Mouse (Mus musculus) neutrophil, adult 83 days (primary cell): Measurements from ENCODE around the gene Klhl42. TPM values are rescaled to one million over a fixed set of nuclear protein-coding genes. Genes with fewer than 3 reads are reported as not detected.

Experiments
- total RNA-seq, 2 experiments: library from RNA; stranded (reverse); gene quantifications; one replicate each; pipeline ENCODE4 v1.2.4; 2023

Klhl42 gene
- total RNA-seq: 1 to 10 TPM; 3.9 to 6.2 TPM

DNA sequence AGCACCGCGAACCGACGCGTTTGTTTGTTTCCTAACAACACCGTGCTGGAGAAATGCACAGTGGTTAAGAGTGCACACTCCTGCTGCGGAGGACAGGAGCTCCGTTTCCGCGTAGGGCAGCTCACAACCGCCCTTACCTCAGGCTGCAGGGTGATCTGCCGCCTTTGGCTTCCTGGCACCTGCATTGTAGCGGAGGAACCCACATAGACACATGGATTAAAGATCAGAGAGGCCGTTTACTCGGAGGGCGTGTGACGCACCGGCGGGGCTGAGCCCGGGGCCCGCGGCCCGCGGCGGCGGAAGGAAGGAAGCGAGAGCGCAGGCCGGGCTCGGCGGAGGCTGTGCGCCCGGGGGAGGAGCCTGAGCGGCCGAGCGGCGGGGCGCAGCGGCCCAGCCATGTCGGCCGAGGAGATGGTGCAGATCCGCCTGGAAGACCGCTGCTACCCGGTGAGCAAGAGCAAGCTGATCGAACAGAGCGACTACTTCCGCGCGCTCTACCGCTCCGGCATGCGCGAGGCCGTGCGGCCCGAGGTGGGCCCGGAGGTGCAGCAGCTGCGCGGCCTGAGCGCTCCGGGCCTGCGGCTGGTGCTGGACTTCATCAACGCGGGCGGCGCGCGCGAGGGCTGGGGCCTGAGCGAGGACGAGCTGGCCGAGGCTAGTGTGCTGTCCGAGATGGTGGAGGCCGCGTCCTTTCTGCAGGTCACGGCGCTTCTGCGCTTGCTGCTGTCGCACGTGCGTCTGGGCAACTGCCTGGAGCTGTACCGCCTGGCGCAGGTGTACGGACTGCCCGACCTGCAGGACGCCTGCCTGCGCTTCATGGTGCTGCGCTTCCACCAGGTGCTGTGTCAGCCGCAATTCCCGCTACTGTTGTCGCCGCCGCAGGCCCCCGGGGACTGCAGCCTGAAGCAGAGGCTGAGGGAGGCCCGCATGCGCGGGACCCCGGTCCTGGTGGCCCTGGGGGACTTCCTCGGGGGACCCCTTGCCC, at the start of gene Klhl42:
TSS of gene Klhl42 (plus strand) at position 244 of the 985 bp plus-strand sequence.

GRCm38 (mm10) chr6:147042291-147043290, 48.6 kb upstream of the Klhl42 start, which contains the start of gene Mrps35:
TSS of gene Mrps35 (plus strand) at chr6:147042764.

GRCm38 (mm10) chr6:147086594-147087225, 4.5 kb upstream of the Klhl42 start, which contains the start of gene Mansc4:
TSS of gene Mansc4 (minus strand) at chr6:147087032.

Other genes starting within 250 kb of the Klhl42 start
- gene Smco2, start 241.3 kb upstream of the Klhl42 start, total RNA-seq: not detected
- 1 to 10 TPM; 2.8 to 6.2 TPM for gene Ppfibp1, start 202.9 kb upstream of the Klhl42 start, total RNA-seq
- not detected for gene 1700034J05Rik, start 137.0 kb upstream of the Klhl42 start, total RNA-seq
- under 1 TPM; 0.40 to 0.48 TPM for gene Rep15, start 58.8 kb upstream of the Klhl42 start, total RNA-seq
- 10 to 100 TPM; 27.4 to 28.8 TPM for gene Mrps35, start 48.6 kb upstream of the Klhl42 start, total RNA-seq
- gene Mansc4, start 4.3 kb upstream of the Klhl42 start, total RNA-seq: not detected
- not detected for gene Pthlh, start 172.8 kb downstream of the Klhl42 start, total RNA-seq